Mouse (Mus musculus): ENCODE measurements at regions not wholly inside any gene's neighbourhood (a gene's known extent, or its start where the extent isn't known, plus 50 kb on each side); places are given as distances from the start of the nearest gene placed in this dataset.

GRCm38 (mm10) chr7:58093523-58093922 lies 562.4 kb upstream of the Atp10a start:
- no peak for DNase-seq (ENCODE audit: low spot score)

DNA sequence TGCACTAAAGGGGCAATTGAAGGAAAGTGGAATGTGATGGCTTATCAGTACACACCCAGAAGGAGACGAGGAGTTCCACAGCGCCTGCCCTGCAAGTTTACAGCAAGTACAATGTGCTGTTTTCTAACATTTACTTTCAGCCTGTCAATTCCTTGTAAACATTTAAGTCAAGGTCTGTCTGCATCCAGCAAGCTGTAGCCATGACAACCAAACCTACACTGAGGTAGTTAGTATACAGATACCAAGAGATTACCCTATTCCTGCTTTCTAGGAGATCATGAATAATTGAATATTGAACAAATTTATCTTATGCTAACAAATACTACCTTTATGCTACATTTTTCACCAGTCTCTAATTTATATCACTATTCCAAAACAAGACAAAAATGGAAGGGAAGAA lies 569.0 kb upstream of the Gabra5 start:
- DNase-seq (ENCODE audit: low spot score), result no peak

- peak; percentile 30 for DNase-seq (ENCODE audit: low spot score)
These were observed 523.1 kb upstream of the Gabra5 start for GRCm38 (mm10) chr7:58032975-58033374.

DNA sequence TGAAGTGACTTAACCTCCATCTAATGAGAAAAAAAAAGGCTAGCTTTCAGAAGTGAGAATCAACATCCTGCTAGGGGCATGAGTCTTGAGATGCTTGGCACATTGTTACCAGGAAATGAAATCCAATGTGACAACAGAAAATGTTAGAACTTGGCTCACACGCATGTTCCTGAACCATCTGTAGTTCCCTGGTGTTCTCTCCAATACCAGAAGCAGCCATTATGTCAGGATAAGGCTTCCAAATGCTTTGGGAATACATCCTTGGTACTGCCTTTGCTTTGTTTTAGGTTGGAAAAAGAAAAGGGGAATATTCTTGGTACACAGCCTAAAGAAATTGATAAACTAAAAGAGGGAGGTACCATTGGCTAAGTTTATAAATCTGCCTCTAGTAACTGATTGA lies 522.3 kb upstream of the Gabra5 start:
- DNase-seq (ENCODE audit: low spot score), result no peak

- peak; percentile 2 for DNase-seq (ENCODE audit: low spot score)
These were observed 482.8 kb upstream of the Gabra5 start for GRCm38 (mm10) chr7:57992406-57993223.

DNA sequence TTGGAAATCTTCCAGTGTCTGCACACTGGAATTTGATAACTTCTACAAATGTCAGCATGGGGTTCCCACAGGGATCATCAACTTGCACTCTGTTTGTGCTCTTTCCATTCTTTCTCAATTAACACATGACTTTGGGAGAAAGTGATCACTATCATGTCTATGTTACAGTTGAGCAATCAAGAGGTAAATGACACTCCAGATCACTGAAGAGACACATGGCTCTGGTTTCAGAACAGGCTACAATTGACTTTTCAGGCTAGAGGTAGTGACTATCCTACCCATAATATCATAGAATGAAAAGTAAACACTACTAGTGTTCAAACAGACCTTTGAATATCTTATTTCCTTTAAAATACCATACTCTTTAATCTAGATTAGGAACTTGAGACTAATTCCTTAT lies 473.3 kb upstream of the Gabra5 start:
- DNase-seq (ENCODE audit: low spot score), result no peak

- DNase-seq (ENCODE audit: low spot score), result no peak
These were observed 456.4 kb upstream of the Gabra5 start for GRCm38 (mm10) chr7:57966216-57966615.

GRCm38 (mm10) chr7:57958871-57959270 lies 449.0 kb upstream of the Gabra5 start:
- DNase-seq (ENCODE audit: low spot score), result no peak
